Mouse (Mus musculus) bone marrow macrophage, adult 2 months (primary cell): ENCODE data around the gene 1700029F12Rik.

Experiments
- CTCF ChIP-seq: IDR thresholded peaks from 2 replicates; pipeline ENCODE4 v1.5.1; 2012; ENCODE audit warnings: low read depth, mild to moderate bottlenecking, low read length, moderate library complexity
- POLR2A ChIP-seq: IDR thresholded peaks from 2 replicates; pipeline ENCODE4 v1.6.1; 2012; ENCODE audit warnings: mild to moderate bottlenecking, low read depth, low read length, borderline replicate concordance

DNA sequence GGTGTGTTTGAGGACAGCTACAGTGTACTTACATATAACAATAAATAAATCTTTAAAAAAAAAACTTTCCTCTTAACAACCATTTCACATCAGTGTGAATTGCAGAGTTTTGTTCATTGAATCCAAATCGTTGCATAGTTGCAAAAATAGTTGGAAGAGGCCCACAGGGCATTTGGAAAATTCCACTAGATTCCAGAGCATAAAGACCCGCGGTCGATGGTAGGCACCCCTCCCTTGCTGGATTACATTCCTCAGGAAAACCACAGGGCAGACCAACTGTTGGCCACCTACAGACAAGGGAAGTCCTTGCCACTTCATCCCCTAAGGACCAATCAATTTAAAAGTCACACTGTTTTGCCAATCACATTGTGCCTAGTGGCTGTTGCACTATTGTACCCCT lies 19.8 kb downstream of the 1700029F12Rik start:
- TF ChIP-seq POLR2A (no peak), CTCF (no peak)
